Mouse (Mus musculus): Measurements from ENCODE around the gene Insyn1. TPM values are rescaled to one million over a fixed set of nuclear protein-coding genes. Genes with fewer than 3 reads are reported as not detected.

Gene Insyn1
- polyA plus RNA-seq (2015; fragmentation: Nextera tagmentation; extraction: Ambion mirVana), result 0.44 and 0.74 TPM in 2 replicates

GRCm38 (mm10) chr9:58487851-58488801 lies at the start of gene Insyn1:
Gene Insyn1, plus strand, starts transcription at chr9:58488603.
- peaks cover 16% of the 10 kb centered on the region for H3K4me1 ChIP-seq (replicated peaks; ENCODE audit: control insufficient read depth, insufficient read depth, low read length)

GRCm38 (mm10) chr9:58438921-58439396 lies 49.4 kb upstream of the Insyn1 start:
- H3K4me1 ChIP-seq (replicated peaks; ENCODE audit: control insufficient read depth, insufficient read depth, low read length), result peaks cover 2% of the 10 kb centered on the region; the same call in 1 of the 2 replicates
- WGBS, result 81% methylated on average over 22 of the region's 22 CpGs

More at GRCm38 (mm10) chr9:58487851-58488801, at the start of gene Insyn1:
- peaks cover 10% of the 10 kb centered on the region for H3K27me3 ChIP-seq (ENCODE audit: control insufficient read depth, insufficient read depth, low read depth, low read length)
- H3K4me3 ChIP-seq (ENCODE audit: low read length), result peak within 1 kb of the TSS; percentile 65
- H3K9ac ChIP-seq (ENCODE audit: low read length), result peak within 1 kb of the TSS; percentile 73
- under 1% methylated on average over 68 of the region's 104 CpGs for WGBS
- no peaks in the 10 kb centered on the region for H3K36me3 ChIP-seq (ENCODE audit: control insufficient read depth, insufficient read depth, low read length)
- H3K27ac ChIP-seq (ENCODE audit: low read length), result peak within 1 kb of the TSS; percentile 18; the same call in 1 of the 2 replicates
- H3K9me3 ChIP-seq (ENCODE audit: control insufficient read depth, low read length), result no peaks in the 10 kb centered on the region
- ATAC-seq (ENCODE audit: low read depth), result peak; percentile 86
- peak within 1 kb of the TSS; percentile 93 for H3K4me2 ChIP-seq (ENCODE audit: low read depth, low read length)

GRCm38 (mm10) chr9:58440100-58440499 lies 48.3 kb upstream of the Insyn1 start:
- no peaks in the 10 kb centered on the region for H3K27me3 ChIP-seq (ENCODE audit: control insufficient read depth, insufficient read depth, low read depth, low read length)
- no peaks in the 10 kb centered on the region for H3K9me3 ChIP-seq (ENCODE audit: control insufficient read depth, low read length)
- H3K27ac ChIP-seq (ENCODE audit: low read length), result no peak overlapping the region
- H3K9ac ChIP-seq (ENCODE audit: low read length), result no peak overlapping the region
- ATAC-seq (ENCODE audit: low read depth), result no peak
- no peak overlapping the region for H3K4me2 ChIP-seq (ENCODE audit: low read depth, low read length)
- 74% methylated on average over 6 of the region's 6 CpGs for WGBS
- H3K36me3 ChIP-seq (ENCODE audit: control insufficient read depth, insufficient read depth, low read length), result no peaks in the 10 kb centered on the region
- H3K4me1 ChIP-seq (replicated peaks; ENCODE audit: control insufficient read depth, insufficient read depth, low read length), result peaks cover 2% of the 10 kb centered on the region; the same call in 1 of the 2 replicates
- H3K4me3 ChIP-seq (ENCODE audit: low read length), result no peak overlapping the region

More at GRCm38 (mm10) chr9:58438921-58439396, 49.4 kb upstream of the Insyn1 start:
- no peaks in the 10 kb centered on the region for H3K9me3 ChIP-seq (ENCODE audit: control insufficient read depth, low read length)
- no peak overlapping the region for H3K4me3 ChIP-seq (ENCODE audit: low read length)
- H3K27ac ChIP-seq (ENCODE audit: low read length), result no peak overlapping the region
- H3K36me3 ChIP-seq (ENCODE audit: control insufficient read depth, insufficient read depth, low read length), result no peaks in the 10 kb centered on the region
- H3K27me3 ChIP-seq (ENCODE audit: control insufficient read depth, insufficient read depth, low read depth, low read length), result no peaks in the 10 kb centered on the region
- ATAC-seq (ENCODE audit: low read depth), result no peak
- no peak overlapping the region for H3K4me2 ChIP-seq (ENCODE audit: low read depth, low read length)
- H3K9ac ChIP-seq (ENCODE audit: low read length), result no peak overlapping the region

GRCm38 (mm10) chr9:58440614-58441013 lies 47.8 kb upstream of the Insyn1 start:
- Histone ChIP-seq H3K36me3 (ENCODE audit: control insufficient read depth, insufficient read depth, low read length) (no peaks in the 10 kb centered on the region), H3K27ac (ENCODE audit: low read length) (no peak overlapping the region), H3K4me2 (ENCODE audit: low read depth, low read length) (no peak overlapping the region), H3K27me3 (ENCODE audit: control insufficient read depth, insufficient read depth, low read depth, low read length) (no peaks in the 10 kb centered on the region), H3K9ac (ENCODE audit: low read length) (no peak overlapping the region), H3K9me3 (ENCODE audit: control insufficient read depth, low read length) (no peaks in the 10 kb centered on the region), H3K4me3 (ENCODE audit: low read length) (no peak overlapping the region), H3K4me1 (replicated peaks; ENCODE audit: control insufficient read depth, insufficient read depth, low read length) (peaks cover 2% of the 10 kb centered on the region; the same call in 1 of the 2 replicates)
- ATAC-seq (ENCODE audit: low read depth), result no peak

- Histone ChIP-seq H3K9ac (ENCODE audit: low read length) (no peak overlapping the region), H3K9me3 (ENCODE audit: control insufficient read depth, low read length) (no peaks in the 10 kb centered on the region), H3K27ac (ENCODE audit: low read length) (no peak overlapping the region), H3K4me3 (ENCODE audit: low read length) (no peak overlapping the region), H3K4me2 (ENCODE audit: low read depth, low read length) (no peak overlapping the region), H3K36me3 (ENCODE audit: control insufficient read depth, insufficient read depth, low read length) (no peaks in the 10 kb centered on the region), H3K27me3 (ENCODE audit: control insufficient read depth, insufficient read depth, low read depth, low read length) (no peaks in the 10 kb centered on the region), H3K4me1 (replicated peaks; ENCODE audit: control insufficient read depth, insufficient read depth, low read length) (peaks cover 2% of the 10 kb centered on the region; the same call in 1 of the 2 replicates)
- ATAC-seq (ENCODE audit: low read depth), result no peak
- 48% methylated on average over 6 of the region's 6 CpGs for WGBS
Measured at GRCm38 (mm10) chr9:58441351-58442104, 46.9 kb upstream of the Insyn1 start.

GRCm38 (mm10) chr9:58442105-58443010 lies 46.0 kb upstream of the Insyn1 start:
- Histone ChIP-seq H3K4me1 (replicated peaks; ENCODE audit: control insufficient read depth, insufficient read depth, low read length) (peaks cover 2% of the 10 kb centered on the region; the same call in 1 of the 2 replicates), H3K4me2 (ENCODE audit: low read depth, low read length) (no peak overlapping the region), H3K9me3 (ENCODE audit: control insufficient read depth, low read length) (no peaks in the 10 kb centered on the region), H3K36me3 (ENCODE audit: control insufficient read depth, insufficient read depth, low read length) (no peaks in the 10 kb centered on the region), H3K27me3 (ENCODE audit: control insufficient read depth, insufficient read depth, low read depth, low read length) (no peaks in the 10 kb centered on the region), H3K27ac (ENCODE audit: low read length) (no peak overlapping the region), H3K9ac (ENCODE audit: low read length) (no peak overlapping the region), H3K4me3 (ENCODE audit: low read length) (no peak overlapping the region)
- WGBS, result 35% methylated on average over 7 of the region's 7 CpGs
- ATAC-seq (ENCODE audit: low read depth), result peak; percentile 70; the same call in 1 of the 2 replicates

- H3K27ac ChIP-seq (ENCODE audit: low read length), result no peak overlapping the region
- H3K9me3 ChIP-seq (ENCODE audit: control insufficient read depth, low read length), result no peaks in the 10 kb centered on the region
- no peaks in the 10 kb centered on the region for H3K36me3 ChIP-seq (ENCODE audit: control insufficient read depth, insufficient read depth, low read length)
- peaks cover 2% of the 10 kb centered on the region; the same call in 1 of the 2 replicates for H3K4me1 ChIP-seq (replicated peaks; ENCODE audit: control insufficient read depth, insufficient read depth, low read length)
- no peaks in the 10 kb centered on the region for H3K27me3 ChIP-seq (ENCODE audit: control insufficient read depth, insufficient read depth, low read depth, low read length)
- ATAC-seq (ENCODE audit: low read depth), result no peak
- no peak overlapping the region for H3K9ac ChIP-seq (ENCODE audit: low read length)
- H3K4me2 ChIP-seq (ENCODE audit: low read depth, low read length), result no peak overlapping the region
- 64% methylated on average over 3 of the region's 3 CpGs for WGBS
- H3K4me3 ChIP-seq (ENCODE audit: low read length), result no peak overlapping the region
Measured at GRCm38 (mm10) chr9:58443061-58443460, 45.3 kb upstream of the Insyn1 start.

- no peaks in the 10 kb centered on the region for H3K27me3 ChIP-seq (ENCODE audit: control insufficient read depth, insufficient read depth, low read depth, low read length)
- no peak overlapping the region for H3K4me3 ChIP-seq (ENCODE audit: low read length)
- no peaks in the 10 kb centered on the region for H3K9me3 ChIP-seq (ENCODE audit: control insufficient read depth, low read length)
- no peak for ATAC-seq (ENCODE audit: low read depth)
- H3K4me2 ChIP-seq (ENCODE audit: low read depth, low read length), result no peak overlapping the region
- H3K4me1 ChIP-seq (replicated peaks; ENCODE audit: control insufficient read depth, insufficient read depth, low read length), result peaks cover 2% of the 10 kb centered on the region; the same call in 1 of the 2 replicates
- H3K9ac ChIP-seq (ENCODE audit: low read length), result no peak overlapping the region
- H3K36me3 ChIP-seq (ENCODE audit: control insufficient read depth, insufficient read depth, low read length), result no peaks in the 10 kb centered on the region
- 39% methylated on average over 4 of the region's 4 CpGs for whole genome bisulfite sequencing
- H3K27ac ChIP-seq (ENCODE audit: low read length), result no peak overlapping the region
Measured at GRCm38 (mm10) chr9:58446829-58447228, 41.6 kb upstream of the Insyn1 start.
